Mouse (Mus musculus): Measurements from ENCODE around the gene Lce1i. TPM values are rescaled to one million over a fixed set of nuclear protein-coding genes. Genes with fewer than 3 reads are reported as not detected.
"Not testable (repeated sequence)": the region's sequence is repeated elsewhere in the genome, so short reads cannot be mapped to it uniquely, and the experiment has no call there.

The Lce1i gene
- not detected in 2 replicates for total RNA-seq (2014; rRNA removed)
- polyA plus RNA-seq (2012; rRNA removed), result not detected in 2 replicates

DNA sequence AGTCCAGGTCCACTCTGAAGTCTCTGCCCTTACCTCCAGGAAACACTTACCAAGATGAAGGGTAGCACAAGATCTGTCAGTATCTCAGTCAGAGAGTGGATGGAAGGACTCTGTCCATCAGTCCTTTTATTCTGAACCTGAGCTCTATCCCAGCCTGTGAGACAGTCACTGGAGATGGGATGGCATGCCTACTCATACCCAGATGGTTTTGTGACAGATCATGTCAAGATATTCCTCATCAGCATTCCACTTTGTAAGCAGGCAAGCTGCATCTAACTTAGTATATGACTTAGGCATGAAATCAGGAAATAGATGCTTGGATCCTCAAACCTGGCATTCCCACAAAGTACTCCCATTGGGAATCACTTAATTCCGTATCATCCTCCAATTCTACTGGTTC, at the start of gene Lce1i:
Gene Lce1i, minus strand, starts transcription at position 101 of the 400 bp plus-strand sequence.
- Histone ChIP-seq H3K79me2 (ENCODE audit: control insufficient read depth, insufficient read depth, low read length) (no peaks in the 10 kb centered on the region), H3K9ac (ENCODE audit: low read depth, low read length) (no peak within 1 kb of the TSS), H3K4me3 (ENCODE audit: insufficient read depth, low read depth, low read length) (no peak within 1 kb of the TSS), H3K36me3 (ENCODE audit: control insufficient read depth, insufficient read depth, low read length) (no peaks in the 10 kb centered on the region), H3K27me3 (ENCODE audit: control insufficient read depth, insufficient read depth, low read length) (no peaks in the 10 kb centered on the region), H3K27ac (replicated peaks; ENCODE audit: insufficient read depth, low read depth, low read length) (no peak within 1 kb of the TSS), H3K4me1 (ENCODE audit: control insufficient read depth, insufficient read depth, low read length) (no peaks in the 10 kb centered on the region)
- 66% methylated on average over 1 of the region's 1 CpGs for WGBS
- TF ChIP-seq POLR2A (IDR thresholded peaks at IDR 0.05; ENCODE audit: extremely low read depth, insufficient read depth, low read length), result no peak
- no peak for TF ChIP-seq CTCF (IDR thresholded peaks at IDR 0.05; ENCODE audit: low read depth, low read length)
- DNase-seq (ENCODE audit: extremely low read depth, low read depth, low spot score), result no peak

DNA sequence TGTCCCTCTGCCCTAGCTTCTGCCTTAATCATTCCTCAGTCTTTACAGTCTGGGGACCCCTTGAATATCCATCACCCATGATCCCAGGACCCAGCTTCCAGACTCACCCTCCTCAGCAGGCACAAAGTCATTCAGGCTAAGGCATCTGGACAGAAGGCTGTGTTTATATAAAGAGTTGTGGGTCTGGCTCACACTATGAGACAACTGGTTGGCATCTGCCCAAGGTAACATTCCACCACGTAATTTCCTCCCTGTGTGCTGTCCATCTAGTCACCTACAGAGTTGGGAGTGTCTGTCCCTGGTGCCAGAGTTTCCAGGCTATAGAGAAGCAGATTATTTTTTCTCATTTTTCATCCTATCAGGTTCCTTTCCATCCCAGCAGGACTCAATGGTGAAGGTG, 48.4 kb upstream of the Lce1i start, which contains the start of gene Kprp:
Gene Kprp, minus strand, starts transcription at position 140 of the 400 bp plus-strand sequence.
- Histone ChIP-seq H3K4me1 (ENCODE audit: control insufficient read depth, insufficient read depth, low read length) (no peaks in the 10 kb centered on the region), H3K4me3 (ENCODE audit: insufficient read depth, low read depth, low read length) (no peak within 1 kb of the TSS), H3K79me2 (ENCODE audit: control insufficient read depth, insufficient read depth, low read length) (no peaks in the 10 kb centered on the region), H3K36me3 (ENCODE audit: control insufficient read depth, insufficient read depth, low read length) (no peaks in the 10 kb centered on the region), H3K9ac (ENCODE audit: low read depth, low read length) (no peak within 1 kb of the TSS), H3K27ac (replicated peaks; ENCODE audit: insufficient read depth, low read depth, low read length) (no peak within 1 kb of the TSS), H3K27me3 (ENCODE audit: control insufficient read depth, insufficient read depth, low read length) (no peaks in the 10 kb centered on the region)
- 29% methylated on average over 1 of the region's 1 CpGs for WGBS
- TF ChIP-seq CTCF (IDR thresholded peaks at IDR 0.05; ENCODE audit: low read depth, low read length) (no peak), POLR2A (IDR thresholded peaks at IDR 0.05; ENCODE audit: extremely low read depth, insufficient read depth, low read length) (no peak)
- no peak for DNase-seq (ENCODE audit: extremely low read depth, low read depth, low spot score)

DNA sequence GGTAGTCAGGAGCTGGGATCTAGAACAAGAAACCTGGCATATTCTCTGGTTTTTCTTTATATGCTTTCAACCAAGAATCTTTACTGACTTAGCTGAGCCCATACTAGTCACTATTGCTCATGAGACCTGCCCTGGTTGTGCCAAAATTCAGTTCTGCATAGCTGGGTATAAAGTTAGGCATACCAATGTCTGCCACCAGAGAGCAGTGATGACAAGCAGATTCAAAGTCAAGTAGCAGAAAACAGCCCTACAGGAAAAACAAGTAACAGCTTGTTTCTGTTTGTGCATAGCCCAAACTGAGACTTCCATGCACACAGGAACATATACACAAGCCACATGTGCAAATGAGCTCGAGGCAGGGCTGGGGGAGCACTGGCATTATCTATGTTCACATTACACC, 47.1 kb upstream of the Lce1i start:
- Histone ChIP-seq H3K4me1 (ENCODE audit: control insufficient read depth, insufficient read depth, low read length) (no peaks in the 10 kb centered on the region), H3K4me3 (ENCODE audit: insufficient read depth, low read depth, low read length) (no peak overlapping the region), H3K36me3 (ENCODE audit: control insufficient read depth, insufficient read depth, low read length) (no peaks in the 10 kb centered on the region), H3K27ac (replicated peaks; ENCODE audit: insufficient read depth, low read depth, low read length) (no peak overlapping the region), H3K27me3 (ENCODE audit: control insufficient read depth, insufficient read depth, low read length) (no peaks in the 10 kb centered on the region), H3K79me2 (ENCODE audit: control insufficient read depth, insufficient read depth, low read length) (no peaks in the 10 kb centered on the region), H3K9ac (ENCODE audit: low read depth, low read length) (no peak overlapping the region)
- 10% methylated on average over 1 of the region's 1 CpGs for WGBS
- TF ChIP-seq POLR2A (IDR thresholded peaks at IDR 0.05; ENCODE audit: extremely low read depth, insufficient read depth, low read length), result no peak
- no peak for TF ChIP-seq CTCF (IDR thresholded peaks at IDR 0.05; ENCODE audit: low read depth, low read length)
- DNase-seq (ENCODE audit: extremely low read depth, low read depth, low spot score), result no peak

DNA sequence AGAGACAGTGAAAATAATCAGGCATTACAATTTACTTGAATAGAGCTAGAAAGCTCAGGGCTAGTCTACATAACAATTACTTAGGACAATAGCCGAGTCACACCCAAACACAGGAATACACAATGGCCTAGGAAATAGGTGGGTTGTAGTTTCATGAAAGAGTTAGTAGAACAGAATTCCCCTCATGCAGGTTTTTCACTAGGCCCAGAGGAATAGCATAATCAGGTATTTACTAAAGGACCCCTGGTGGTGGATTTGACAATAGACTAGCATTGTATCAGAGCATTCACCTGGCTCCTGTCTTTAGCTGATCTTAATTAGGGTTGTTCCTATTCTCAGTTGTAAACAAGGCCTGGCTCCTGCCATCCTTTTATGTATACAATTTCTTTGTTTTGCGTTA, 37.3 kb upstream of the Lce1i start:
- not testable (repeated sequence) for H3K4me3 ChIP-seq (ENCODE audit: insufficient read depth, low read depth, low read length); H3K27me3 ChIP-seq (ENCODE audit: control insufficient read depth, insufficient read depth, low read length); H3K4me1 ChIP-seq (ENCODE audit: control insufficient read depth, insufficient read depth, low read length); H3K9ac ChIP-seq (ENCODE audit: low read depth, low read length); H3K27ac ChIP-seq (replicated peaks; ENCODE audit: insufficient read depth, low read depth, low read length); H3K36me3 ChIP-seq (ENCODE audit: control insufficient read depth, insufficient read depth, low read length); H3K79me2 ChIP-seq (ENCODE audit: control insufficient read depth, insufficient read depth, low read length); DNase-seq (ENCODE audit: extremely low read depth, low read depth, low spot score)
- WGBS, result 88% methylated on average over 2 of the region's 2 CpGs

DNA sequence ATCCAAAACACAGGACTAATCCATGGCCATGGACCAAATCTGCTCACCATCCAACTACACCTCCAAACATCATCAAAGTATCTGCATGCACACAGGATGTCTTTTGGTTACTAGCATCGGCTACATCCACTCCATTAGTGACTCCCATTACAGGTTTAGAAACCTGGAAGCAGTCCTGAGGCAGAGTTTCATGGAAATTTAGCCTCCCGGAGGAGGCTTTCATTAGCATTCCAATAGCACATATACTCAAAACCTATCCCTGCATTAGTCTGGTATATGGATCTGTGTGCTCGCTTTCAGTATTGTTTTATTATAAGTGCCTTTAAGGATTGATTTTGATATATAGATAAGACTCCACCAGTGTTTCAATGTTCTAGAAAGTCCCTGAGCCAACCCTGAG, 36.9 kb upstream of the Lce1i start:
- 88% methylated on average over 3 of the region's 3 CpGs for WGBS
- H3K27ac ChIP-seq (replicated peaks; ENCODE audit: insufficient read depth, low read depth, low read length), result no peak overlapping the region
- no peak overlapping the region for H3K4me3 ChIP-seq (ENCODE audit: insufficient read depth, low read depth, low read length)
- no peaks in the 10 kb centered on the region; the same call in 1 of the 2 replicates for H3K27me3 ChIP-seq (ENCODE audit: control insufficient read depth, insufficient read depth, low read length)
- no peak for TF ChIP-seq CTCF (IDR thresholded peaks at IDR 0.05; ENCODE audit: low read depth, low read length)
- TF ChIP-seq POLR2A (IDR thresholded peaks at IDR 0.05; ENCODE audit: extremely low read depth, insufficient read depth, low read length), result no peak
- H3K4me1 ChIP-seq (ENCODE audit: control insufficient read depth, insufficient read depth, low read length), result no peaks in the 10 kb centered on the region
- H3K79me2 ChIP-seq (ENCODE audit: control insufficient read depth, insufficient read depth, low read length), result no peaks in the 10 kb centered on the region
- no peak overlapping the region for H3K9ac ChIP-seq (ENCODE audit: low read depth, low read length)
- DNase-seq (ENCODE audit: extremely low read depth, low read depth, low spot score), result no peak
- no peaks in the 10 kb centered on the region for H3K36me3 ChIP-seq (ENCODE audit: control insufficient read depth, insufficient read depth, low read length)

DNA sequence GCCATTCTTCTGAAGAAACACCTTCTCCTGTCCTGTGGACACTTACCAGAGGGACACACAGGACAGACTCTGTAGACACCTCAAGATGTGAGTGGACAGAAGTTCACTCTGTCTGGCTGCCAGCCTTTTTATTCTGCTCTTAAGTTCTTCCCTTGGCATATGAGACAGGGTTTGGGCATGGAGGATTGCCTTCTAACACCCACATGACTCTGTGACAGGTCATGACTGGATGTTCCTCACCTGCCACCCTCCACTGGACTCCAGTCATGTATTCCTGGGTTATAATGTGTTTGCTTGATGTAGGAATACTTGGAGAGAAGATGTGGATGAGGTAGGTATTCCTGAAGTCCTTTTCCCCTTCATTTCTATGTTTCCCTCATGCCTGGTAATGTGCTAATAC, 29.1 kb upstream of the Lce1i start, which contains the start of gene Lce1k:
Gene Lce1k, minus strand, starts transcription at position 101 of the 400 bp plus-strand sequence.
- no peaks in the 10 kb centered on the region for H3K36me3 ChIP-seq (ENCODE audit: control insufficient read depth, insufficient read depth, low read length)
- no peaks in the 10 kb centered on the region for H3K4me1 ChIP-seq (ENCODE audit: control insufficient read depth, insufficient read depth, low read length)
- no peak for TF ChIP-seq CTCF (IDR thresholded peaks at IDR 0.05; ENCODE audit: low read depth, low read length)
- TF ChIP-seq POLR2A (IDR thresholded peaks at IDR 0.05; ENCODE audit: extremely low read depth, insufficient read depth, low read length), result no peak
- H3K9ac ChIP-seq (ENCODE audit: low read depth, low read length), result no peak within 1 kb of the TSS
- H3K27me3 ChIP-seq (ENCODE audit: control insufficient read depth, insufficient read depth, low read length), result no peaks in the 10 kb centered on the region
- no peak within 1 kb of the TSS for H3K27ac ChIP-seq (replicated peaks; ENCODE audit: insufficient read depth, low read depth, low read length)
- H3K79me2 ChIP-seq (ENCODE audit: control insufficient read depth, insufficient read depth, low read length), result no peaks in the 10 kb centered on the region
- H3K4me3 ChIP-seq (ENCODE audit: insufficient read depth, low read depth, low read length), result no peak within 1 kb of the TSS
- DNase-seq (ENCODE audit: extremely low read depth, low read depth, low spot score), result no peak
